Mouse (Mus musculus) midbrain, embryonic 12.5 days (tissue): ENCODE measurements around the gene Rtf1. TPM values are rescaled to one million over a fixed set of nuclear protein-coding genes. Genes with fewer than 3 reads are reported as not detected.
A peak's percentile ranks its signal among the peaks of the same experiment; 100 is the strongest.
"Not testable (repeated sequence)": the region's sequence is repeated elsewhere in the genome, so short reads cannot be mapped to it uniquely, and the experiment has no call there.

Experiments
- ATAC-seq: fragments of 200-750 bp; cut with Nextera tagmentation; 2 replicates; pipeline ENCODE4 v1.8.0; 2017; ENCODE audit warnings: low read depth, moderate TSS enrichment, moderate library complexity; ENCODE audit not compliant: low FRiP score
- H3K27ac ChIP-seq: fragments of 300-500 bp; sonication (generic); replicated peaks from 2 replicates; pipeline ENCODE4 v1.5.1; 2016; ENCODE audit warnings: mild to moderate bottlenecking
- H3K27me3 ChIP-seq: fragments of 300-500 bp; sonication (generic); 2 replicates; pipeline ENCODE4 v1.6.1; 2016; ENCODE audit warnings: mild to moderate bottlenecking
- H3K36me3 ChIP-seq: fragments of 300-500 bp; sonication (generic); 2 replicates; pipeline ENCODE4 v1.6.1; 2016
- H3K4me1 ChIP-seq: fragments of 300-500 bp; sonication (generic); 2 replicates; pipeline ENCODE4 v1.6.1; 2016
- H3K4me2 ChIP-seq: fragments of 300-500 bp; sonication (generic); replicated peaks from 2 replicates; pipeline ENCODE4 v1.6.1; 2016; ENCODE audit warnings: mild to moderate bottlenecking, moderate library complexity
- H3K4me3 ChIP-seq: fragments of 300-500 bp; sonication (generic); 2 replicates; pipeline ENCODE4 v1.5.1; 2016; ENCODE audit warnings: mild to moderate bottlenecking
- H3K9ac ChIP-seq: fragments of 300-500 bp; sonication (generic); replicated peaks from 2 replicates; pipeline ENCODE4 v1.6.1; 2016; ENCODE audit warnings: mild to moderate bottlenecking, moderate library complexity
- H3K9me3 ChIP-seq: fragments of 300-500 bp; sonication (generic); 2 replicates; pipeline ENCODE4 v1.6.1; 2016; ENCODE audit warnings: mild to moderate bottlenecking
- WGBS: fragments of 180-500 bp; shearing (Covaris S2); methylation state at CpG from one replicate; pipeline ENCODE4 v1.1.7; 2016; 5-methylcytosine and 5-hydroxymethylcytosine counted together
- polyA plus RNA-seq: library from polyadenylated mRNA; unstranded; fragments of >200 nt; fragmentation: Nextera tagmentation; extraction: Ambion mirVana; gene quantifications from 2 replicates; pipeline ENCODE4 v1.2.1, GENCODE M21; 2016

Gene Rtf1
- 68.4 and 78.0 TPM in 2 replicates for polyA plus RNA-seq

DNA sequence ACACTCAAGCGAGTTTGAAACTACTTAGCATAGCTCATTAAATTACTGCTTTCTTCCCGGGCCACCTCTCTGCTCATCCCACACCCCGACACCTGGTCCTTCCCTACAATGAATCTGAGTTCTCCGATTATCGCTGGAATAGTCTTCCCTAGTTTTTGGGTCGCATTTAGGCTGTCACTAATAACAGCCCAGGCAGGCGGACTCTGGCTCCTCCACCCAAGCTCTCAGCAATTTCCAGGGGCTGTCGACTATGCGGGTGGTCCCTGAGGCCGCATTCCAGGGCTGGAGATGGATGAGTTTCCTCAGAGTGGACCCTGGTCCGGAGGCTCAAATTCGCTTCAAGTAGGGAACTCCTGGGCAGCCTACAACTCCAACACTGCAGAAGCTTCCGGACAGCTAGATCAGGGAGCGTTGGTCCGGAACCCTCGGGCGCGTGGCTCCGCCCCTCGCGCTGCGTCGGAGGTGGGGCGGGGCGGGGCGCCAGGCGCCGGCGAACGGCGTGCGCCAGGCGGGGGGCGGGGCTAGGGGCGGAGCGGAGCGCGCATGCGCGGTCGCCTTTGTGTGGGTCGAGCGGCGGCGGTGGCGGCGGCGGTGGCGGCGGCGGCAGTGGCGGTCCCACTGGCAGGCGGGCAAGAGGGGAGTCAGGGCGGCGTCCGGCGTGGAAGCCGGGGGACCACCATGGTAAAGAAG, at the start of gene Rtf1:
Gene Rtf1, plus strand, starts transcription at position 544 of the 690 bp plus-strand sequence.
- Histone ChIP-seq H3K9ac (peak within 1 kb of the TSS; percentile 97), H3K4me1 (peaks cover 18% of the 10 kb centered on the region), H3K36me3 (0 out of 2 replicates have a peak, but pooled peaks cover 3% of the 10 kb centered on the region), H3K9me3 (no peaks in the 10 kb centered on the region), H3K4me3 (peak within 1 kb of the TSS; percentile 89), H3K4me2 (peak within 1 kb of the TSS; percentile 90), H3K27ac (peak within 1 kb of the TSS; percentile 66), H3K27me3 (no peaks in the 10 kb centered on the region; the same call in 1 of the 2 replicates)
- peak; percentile 95 for ATAC-seq
- 0% methylated on average over 44 of the region's 58 CpGs for WGBS

DNA sequence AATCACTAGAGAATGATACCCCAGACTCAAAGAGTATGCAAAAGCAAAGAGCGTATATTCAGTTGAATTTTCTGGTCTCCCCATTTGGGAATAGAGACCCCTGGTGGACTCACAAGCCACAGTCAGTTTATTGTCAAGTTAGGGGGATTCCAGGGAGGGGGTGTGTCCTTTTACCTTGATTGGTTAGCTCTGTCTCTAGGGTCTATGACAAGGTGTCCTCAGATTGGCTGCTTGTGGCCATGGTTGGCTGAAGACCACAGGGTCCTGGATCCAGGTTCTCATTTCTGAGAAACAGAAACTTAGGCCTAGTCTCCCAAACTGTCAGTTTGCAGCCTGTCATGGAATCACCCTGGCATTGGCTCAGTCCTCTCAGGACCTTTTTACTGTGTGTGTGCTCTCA, 38.1 kb upstream of the Rtf1 start:
- Histone ChIP-seq H3K4me2 (no peak overlapping the region), H3K4me3 (no peak overlapping the region), H3K9me3 (no peaks in the 10 kb centered on the region), H3K9ac (no peak overlapping the region), H3K27ac (no peak overlapping the region), H3K27me3 (no peaks in the 10 kb centered on the region), H3K4me1 (no peaks in the 10 kb centered on the region), H3K36me3 (peaks cover 91% of the 10 kb centered on the region)
- no peak for ATAC-seq
- WGBS: 75% methylated on average over 1 of the region's 1 CpGs

DNA sequence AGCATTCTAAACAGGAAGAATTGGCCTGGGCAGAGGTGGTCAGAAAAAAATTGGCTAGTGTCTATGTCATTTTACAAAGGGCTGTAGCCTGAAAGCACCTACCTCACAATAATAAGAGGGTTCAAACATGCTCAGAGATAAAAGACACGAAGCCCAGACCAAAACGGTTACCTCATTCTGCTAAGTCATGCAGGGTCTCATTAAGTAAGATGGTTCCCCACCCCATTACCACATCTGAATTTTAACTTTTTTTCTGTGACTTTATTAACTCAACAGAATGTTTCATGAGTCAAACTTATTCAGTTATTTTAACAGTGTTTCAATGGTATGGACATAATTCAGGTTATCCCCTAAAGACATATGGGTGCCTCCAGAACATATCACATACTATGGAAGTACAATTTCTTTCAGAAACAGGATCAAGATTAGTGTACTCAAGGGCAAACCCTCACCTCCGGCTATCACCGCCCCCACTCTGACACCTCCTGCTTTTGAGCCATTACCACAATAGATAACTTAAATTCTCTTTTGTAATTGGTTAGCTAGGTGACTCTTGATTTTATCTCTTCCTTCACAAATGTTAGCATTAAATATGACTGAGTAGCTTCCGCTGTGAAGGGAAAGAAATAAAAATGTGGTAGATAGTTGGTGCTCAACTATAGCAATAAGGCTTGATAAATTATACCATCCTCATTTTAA, 33.5 kb upstream of the Rtf1 start:
- no peak overlapping the region for H3K9ac ChIP-seq
- H3K9me3 ChIP-seq: no peaks in the 10 kb centered on the region
- WGBS: 97% methylated on average over 5 of the region's 5 CpGs
- no peak for ATAC-seq
- H3K27ac ChIP-seq: no peak overlapping the region
- no peaks in the 10 kb centered on the region for H3K4me1 ChIP-seq
- H3K4me3 ChIP-seq: no peak overlapping the region
- peaks cover 94% of the 10 kb centered on the region for H3K36me3 ChIP-seq
- H3K4me2 ChIP-seq: no peak overlapping the region
- H3K27me3 ChIP-seq: no peaks in the 10 kb centered on the region

DNA sequence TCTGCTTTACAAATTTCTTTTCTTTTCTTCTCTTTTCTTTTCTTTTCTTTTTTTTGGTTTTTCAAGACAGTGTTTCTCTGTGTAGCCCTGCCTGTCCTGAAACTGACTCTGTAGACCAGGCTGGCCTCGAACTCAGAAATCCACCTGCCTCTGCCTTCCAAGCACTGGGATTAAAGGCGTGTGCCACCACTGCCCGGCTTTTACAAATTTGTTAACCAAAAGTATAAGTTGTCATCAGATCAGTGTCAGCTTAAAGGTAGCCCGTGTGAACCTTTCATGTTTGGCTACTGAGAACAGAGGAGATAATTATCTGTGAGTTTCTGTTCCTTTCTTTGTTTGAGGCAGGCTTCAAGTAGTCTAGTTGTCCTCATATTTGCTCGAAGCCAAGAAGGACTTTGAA, 30.6 kb upstream of the Rtf1 start:
- 93% methylated on average over 5 of the region's 5 CpGs for WGBS
- H3K27me3 ChIP-seq: no peaks in the 10 kb centered on the region
- H3K27ac ChIP-seq: no peak overlapping the region
- H3K4me3 ChIP-seq: no peak overlapping the region
- no peak overlapping the region for H3K4me2 ChIP-seq
- peaks cover 92% of the 10 kb centered on the region for H3K36me3 ChIP-seq
- no peaks in the 10 kb centered on the region for H3K4me1 ChIP-seq
- ATAC-seq: no peak
- no peak overlapping the region for H3K9ac ChIP-seq
- no peaks in the 10 kb centered on the region for H3K9me3 ChIP-seq

DNA sequence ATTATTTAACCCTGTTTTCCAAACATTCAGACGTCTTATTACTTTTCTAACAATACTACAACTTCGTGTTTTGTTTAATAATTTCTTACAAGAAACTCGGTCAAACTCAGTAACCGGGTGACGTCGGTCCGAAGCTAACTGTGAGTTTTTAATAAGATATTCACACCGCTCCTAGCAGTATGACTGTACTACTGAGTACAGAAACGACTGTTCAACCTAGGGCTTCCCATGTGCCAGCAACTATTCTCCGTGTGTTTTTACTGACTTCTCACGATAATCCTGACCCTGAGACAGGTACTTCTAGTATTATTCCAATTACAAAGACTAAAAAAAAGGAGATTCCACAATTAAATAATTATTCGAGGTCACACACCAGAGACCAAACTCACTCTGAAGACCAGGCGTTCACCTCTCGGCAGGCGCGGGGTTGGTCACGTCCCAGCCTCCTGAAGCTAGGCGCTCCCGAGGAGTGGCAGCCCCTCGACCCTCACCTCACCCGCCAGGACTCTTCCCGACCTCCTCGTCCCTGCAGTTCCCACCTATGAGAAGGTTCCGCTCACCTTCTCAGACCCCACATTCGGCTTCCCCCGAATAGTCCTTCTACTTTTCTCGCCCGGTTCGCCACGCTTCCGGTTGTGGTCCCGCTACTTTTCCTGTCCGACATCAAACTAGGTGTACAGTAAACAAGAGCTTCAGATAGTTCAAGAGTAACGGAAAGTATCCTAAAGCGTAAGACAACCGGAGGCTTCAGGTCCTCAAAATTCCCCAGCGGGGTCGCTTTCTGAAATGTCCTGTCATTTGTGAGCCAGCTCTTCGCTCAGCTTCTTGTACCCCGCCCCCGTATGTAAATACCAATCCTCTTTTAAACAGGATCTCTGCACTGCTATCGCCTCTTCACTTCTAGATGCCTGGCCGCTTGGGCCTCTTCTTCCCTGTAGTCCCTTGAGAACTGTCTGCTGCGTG, 12.4 kb upstream of the Rtf1 start, which contains the start of gene Ndufaf1:
Gene Ndufaf1, minus strand, starts transcription at position 608 of the 963 bp plus-strand sequence.
- Histone ChIP-seq H3K4me3 (peak within 1 kb of the TSS; percentile 81), H3K27ac (no peak within 1 kb of the TSS), H3K4me2 (peak within 1 kb of the TSS; percentile 67), H3K27me3 (no peaks in the 10 kb centered on the region), H3K9me3 (no peaks in the 10 kb centered on the region), H3K9ac (peak within 1 kb of the TSS; percentile 82), H3K4me1 (0 out of 2 replicates have a peak, but pooled peaks cover 9% of the 10 kb centered on the region), H3K36me3 (peaks cover 16% of the 10 kb centered on the region)
- no peak for ATAC-seq
- WGBS: 2% methylated on average over 44 of the region's 44 CpGs

DNA sequence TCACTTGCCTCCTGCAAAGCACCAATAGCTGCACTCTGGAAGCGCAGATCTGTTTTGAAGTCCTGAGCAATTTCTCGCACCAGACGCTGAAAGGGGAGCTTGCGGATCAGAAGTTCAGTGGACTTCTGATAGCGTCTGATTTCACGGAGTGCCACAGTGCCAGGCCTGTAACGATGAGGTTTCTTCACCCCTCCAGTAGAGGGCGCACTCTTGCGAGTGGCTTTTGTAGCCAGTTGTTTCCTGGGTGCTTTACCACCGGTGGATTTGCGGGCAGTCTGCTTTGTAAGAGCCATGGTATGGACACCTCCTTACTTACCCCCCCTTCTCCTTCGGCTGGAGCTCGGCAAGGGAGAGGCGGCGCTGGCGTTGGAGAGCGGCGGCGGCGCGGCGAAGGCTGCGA, 9.1 kb upstream of the Rtf1 start:
- H3K36me3 ChIP-seq, ATAC-seq, H3K4me2 ChIP-seq, H3K9ac ChIP-seq, H3K27ac ChIP-seq, H3K4me3 ChIP-seq, H3K27me3 ChIP-seq, H3K9me3 ChIP-seq, H3K4me1 ChIP-seq: not testable (repeated sequence)
- WGBS: 71% methylated on average over 21 of the region's 23 CpGs

DNA sequence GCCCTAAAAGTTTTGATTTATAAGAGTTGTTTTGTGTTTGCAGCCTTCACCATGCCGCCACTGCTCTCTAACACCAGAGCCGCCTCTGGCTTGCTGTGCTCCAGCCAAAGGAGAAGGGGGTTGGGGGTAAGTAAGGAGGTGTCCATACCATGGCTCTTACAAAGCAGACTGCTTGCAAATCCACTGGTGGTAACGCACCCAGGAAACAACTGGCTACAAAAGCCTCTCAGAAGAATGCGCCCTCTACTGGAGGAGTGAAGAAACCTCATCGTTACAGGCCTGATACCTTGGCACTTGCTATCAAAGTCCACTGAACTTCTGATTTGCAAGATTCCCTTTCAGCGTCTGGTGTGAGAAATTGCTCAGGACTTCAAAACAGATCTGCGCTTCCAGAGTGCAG, 5.9 kb upstream of the Rtf1 start:
- Histone ChIP-seq H3K4me1 (no peaks in the 10 kb centered on the region), H3K9ac (no peak overlapping the region), H3K9me3 (no peaks in the 10 kb centered on the region), H3K4me2 (no peak overlapping the region), H3K4me3 (no peak overlapping the region), H3K27me3 (peaks cover 4% of the 10 kb centered on the region; the same call in 1 of the 2 replicates), H3K27ac (no peak overlapping the region), H3K36me3 (no peaks in the 10 kb centered on the region)
- no peak for ATAC-seq
- WGBS: 15% methylated on average over 7 of the region's 7 CpGs

DNA sequence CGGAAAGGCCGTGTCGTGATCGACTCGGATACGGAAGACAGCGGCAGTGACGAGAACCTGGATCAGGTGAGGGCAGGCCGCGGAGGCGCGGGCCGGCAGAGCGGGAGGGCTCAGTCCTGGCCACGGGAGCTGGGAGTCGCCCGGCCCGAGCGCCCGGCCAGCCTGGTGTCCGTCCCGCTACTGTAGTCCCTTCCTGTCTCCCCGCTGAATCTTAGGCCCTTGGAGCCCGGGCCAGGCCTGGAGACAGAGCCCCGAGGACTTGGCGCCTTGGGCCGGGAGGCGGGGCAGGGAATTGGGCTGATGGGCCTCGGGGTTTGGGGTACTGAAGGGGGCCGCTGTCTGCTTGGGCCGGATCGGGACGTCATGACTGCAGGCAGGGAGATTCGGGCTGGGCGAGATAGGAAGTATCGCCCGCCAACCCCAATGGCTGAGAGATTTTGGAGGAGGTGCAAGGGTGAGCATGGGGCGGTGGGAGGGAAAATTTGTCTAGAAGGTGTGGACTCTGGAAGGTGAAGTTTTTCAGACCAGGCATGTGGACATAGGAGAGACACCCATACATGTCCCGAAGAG, 432 bp downstream of the Rtf1 start:
- Histone ChIP-seq H3K27me3 (no peaks in the 10 kb centered on the region; the same call in 1 of the 2 replicates), H3K4me1 (peaks cover 18% of the 10 kb centered on the region), H3K4me2 (peak overlapping the region; percentile 90), H3K9ac (peak overlapping the region; percentile 97), H3K4me3 (peak overlapping the region; percentile 89), H3K9me3 (no peaks in the 10 kb centered on the region), H3K27ac (peak overlapping the region; percentile 50), H3K36me3 (0 out of 2 replicates have a peak, but pooled peaks cover 6% of the 10 kb centered on the region)
- under 1% methylated on average over 31 of the region's 39 CpGs for WGBS
- ATAC-seq: peak; percentile 92

DNA sequence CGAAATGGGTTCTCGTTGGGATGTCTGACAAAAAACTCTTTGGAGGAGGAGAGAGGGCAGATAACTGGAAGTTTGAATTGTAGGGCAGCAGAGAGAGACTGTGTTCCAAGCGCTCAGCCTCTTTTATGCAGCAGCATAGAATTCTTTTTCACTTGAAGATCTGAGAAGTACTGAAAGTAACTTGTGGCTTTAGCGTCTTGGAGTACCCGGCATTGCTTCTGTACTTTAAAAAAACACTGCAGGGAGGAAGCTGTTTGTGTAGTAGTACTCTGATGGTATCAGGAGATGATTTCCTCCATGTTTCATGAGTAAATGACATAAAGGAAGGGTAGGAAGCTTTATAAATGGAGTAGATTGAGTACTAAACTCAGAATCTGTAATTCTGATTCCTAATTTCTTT, 963 bp downstream of the Rtf1 start:
- Histone ChIP-seq H3K27ac (no peak overlapping the region), H3K9me3 (no peaks in the 10 kb centered on the region), H3K36me3 (0 out of 2 replicates have a peak, but pooled peaks cover 6% of the 10 kb centered on the region), H3K27me3 (no peaks in the 10 kb centered on the region; the same call in 1 of the 2 replicates), H3K4me3 (peak overlapping the region; percentile 89), H3K9ac (peak overlapping the region; percentile 97), H3K4me2 (peak overlapping the region; percentile 90), H3K4me1 (peaks cover 18% of the 10 kb centered on the region)
- ATAC-seq: no peak
- 4% methylated on average over 5 of the region's 5 CpGs for WGBS

DNA sequence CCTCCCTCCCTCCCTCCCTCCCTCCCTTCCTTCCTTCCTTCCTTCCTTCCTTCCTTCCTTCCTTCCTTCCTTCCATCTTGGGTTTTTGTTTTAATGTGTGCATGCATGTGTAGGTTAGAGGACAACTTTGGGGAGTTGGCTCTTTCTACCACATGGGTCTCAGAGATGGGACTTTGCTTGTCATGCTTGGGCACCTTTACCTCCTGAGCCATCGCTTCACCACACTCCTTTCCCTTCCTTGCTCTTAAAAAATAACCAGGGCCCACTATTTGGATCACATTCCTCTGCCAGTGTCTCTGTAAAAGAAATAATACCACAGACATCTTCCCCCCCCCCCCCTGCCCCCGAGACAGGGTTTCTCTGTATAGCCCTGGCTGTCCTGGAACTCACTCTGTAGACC, 8.8 kb downstream of the Rtf1 start:
- H3K27me3 ChIP-seq: no peaks in the 10 kb centered on the region
- H3K9me3 ChIP-seq: no peaks in the 10 kb centered on the region
- no peak overlapping the region for H3K4me3 ChIP-seq
- H3K36me3 ChIP-seq: peaks cover 27% of the 10 kb centered on the region
- no peaks in the 10 kb centered on the region for H3K4me1 ChIP-seq
- H3K9ac ChIP-seq: no peak overlapping the region
- 100% methylated on average over 2 of the region's 2 CpGs for WGBS
- no peak overlapping the region for H3K27ac ChIP-seq
- no peak for ATAC-seq
- H3K4me2 ChIP-seq: no peak overlapping the region

DNA sequence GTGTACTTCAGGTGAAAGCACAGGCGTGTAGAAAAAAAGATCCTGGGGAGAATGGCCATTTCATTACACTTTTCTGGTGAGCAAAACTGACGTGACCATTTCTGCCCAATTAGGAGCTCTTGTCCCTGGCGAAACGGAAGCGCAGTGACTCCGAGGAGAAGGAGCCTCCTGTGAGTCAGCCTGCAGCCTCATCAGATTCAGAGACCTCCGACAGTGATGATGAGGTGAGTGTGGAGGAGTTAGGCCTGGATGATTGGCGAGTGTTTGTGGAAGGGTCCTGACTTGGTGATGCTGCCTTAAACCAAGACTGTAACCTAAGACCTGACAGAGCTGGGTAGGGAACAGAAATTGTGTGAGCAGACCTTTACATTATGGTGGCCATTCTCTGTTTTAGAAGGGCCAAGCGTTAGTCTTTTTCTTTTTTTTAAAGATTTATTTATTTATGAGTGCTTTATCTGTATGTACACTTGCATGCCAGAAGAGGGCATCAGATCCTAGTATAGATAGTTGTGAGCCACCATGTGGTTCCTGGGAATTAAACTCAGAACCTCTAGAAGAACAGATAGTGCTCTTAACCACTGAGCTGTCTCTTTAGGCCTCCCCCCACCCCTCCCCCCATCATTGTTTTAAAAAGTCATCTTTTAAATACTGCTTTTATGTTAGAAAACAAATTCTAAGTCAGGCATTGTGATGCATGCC, 17.3 kb downstream of the Rtf1 start:
- Histone ChIP-seq H3K27ac (no peak overlapping the region), H3K4me1 (no peaks in the 10 kb centered on the region), H3K27me3 (no peaks in the 10 kb centered on the region), H3K4me2 (no peak overlapping the region), H3K36me3 (peaks cover 22% of the 10 kb centered on the region), H3K9me3 (no peaks in the 10 kb centered on the region), H3K4me3 (no peak overlapping the region), H3K9ac (no peak overlapping the region)
- 84% methylated on average over 9 of the region's 9 CpGs for WGBS
- ATAC-seq: no peak
